Mouse (Mus musculus) embryonic facial prominence, embryonic 11.5 days (tissue): ENCODE measurements at regions not wholly inside any gene's neighbourhood (a gene's known extent, or its start where the extent isn't known, plus 50 kb on each side); places are given as distances from the start of the nearest gene placed in this dataset.
A peak's percentile ranks its signal among the peaks of the same experiment; 100 is the strongest.

Experiments
- ATAC-seq: fragments of 200-750 bp; cut with Nextera tagmentation; replicated peaks from 2 replicates; pipeline ENCODE4 v1.8.0; 2017; ENCODE audit warnings: low read depth; ENCODE audit not compliant: insufficient number of reproducible peaks, low FRiP score, low TSS enrichment
- DNase-seq: peaks from one replicate; pipeline ENCODE4 v3.0.0-alpha.2; 2015; ENCODE audit warnings: low spot score
- H3K27ac ChIP-seq: fragments of 300-500 bp; sonication (generic); replicated peaks from 2 replicates; pipeline ENCODE4 v1.5.1; 2014; ENCODE audit warnings: mild to moderate bottlenecking, low read depth, low read length, control low read depth
- H3K27me3 ChIP-seq: fragments of 300-500 bp; sonication (generic); 2 replicates; pipeline ENCODE4 v1.6.1; 2014; ENCODE audit warnings: mild to moderate bottlenecking, low read length, moderate library complexity, mixed read lengths; ENCODE audit not compliant: control insufficient read depth, insufficient read depth
- H3K36me3 ChIP-seq: fragments of 300-500 bp; sonication (generic); replicated peaks from 2 replicates; pipeline ENCODE4 v1.6.1; 2014; ENCODE audit warnings: low read depth, mild to moderate bottlenecking, low read length, moderate library complexity, mixed read lengths; ENCODE audit not compliant: control insufficient read depth, insufficient read depth
- H3K4me1 ChIP-seq: fragments of 300-500 bp; sonication (generic); 2 replicates; pipeline ENCODE4 v1.6.1; 2014; ENCODE audit warnings: low read length, mixed read lengths; ENCODE audit not compliant: control insufficient read depth, insufficient read depth
- H3K4me2 ChIP-seq: fragments of 300-500 bp; sonication (generic); 2 replicates; pipeline ENCODE4 v1.6.1; 2014; ENCODE audit warnings: low read depth, mild to moderate bottlenecking, control low read depth, low read length, moderate library complexity
- H3K4me3 ChIP-seq: fragments of 300-500 bp; sonication (generic); 2 replicates; pipeline ENCODE4 v1.5.1; 2014; ENCODE audit warnings: low read depth, low read length, control low read depth
- H3K9ac ChIP-seq: fragments of 300-500 bp; sonication (generic); replicated peaks from 2 replicates; pipeline ENCODE4 v1.6.1; 2014; ENCODE audit warnings: mild to moderate bottlenecking, control low read depth, low read length
- H3K9me3 ChIP-seq: fragments of 300-500 bp; sonication (generic); replicated peaks from 2 replicates; pipeline ENCODE4 v1.6.1; 2016; ENCODE audit warnings: mild to moderate bottlenecking, low read length, inconsistent platforms, mixed read lengths; ENCODE audit not compliant: control insufficient read depth
- WGBS: fragments of 180-500 bp; shearing (Covaris S2); extraction: QIAGEN DNeasy Blood & Tissue Kit; methylation state at CpG from one replicate; pipeline ENCODE4 v1.1.7; 2014; 5-methylcytosine and 5-hydroxymethylcytosine counted together

GRCm38 (mm10) chr15:11701246-11701645 is 205.8 kb downstream of the Npr3 start:
- Histone ChIP-seq H3K4me1 (no peaks in the 10 kb centered on the region), H3K9ac (no peak overlapping the region), H3K36me3 (no peaks in the 10 kb centered on the region), H3K4me3 (no peak overlapping the region), H3K9me3 (no peaks in the 10 kb centered on the region), H3K27me3 (no peaks in the 10 kb centered on the region), H3K27ac (no peak overlapping the region), H3K4me2 (no peak overlapping the region)
- no peak for DNase-seq
- 87% methylated on average over 6 of the region's 6 CpGs for WGBS
- no peak for ATAC-seq

DNA sequence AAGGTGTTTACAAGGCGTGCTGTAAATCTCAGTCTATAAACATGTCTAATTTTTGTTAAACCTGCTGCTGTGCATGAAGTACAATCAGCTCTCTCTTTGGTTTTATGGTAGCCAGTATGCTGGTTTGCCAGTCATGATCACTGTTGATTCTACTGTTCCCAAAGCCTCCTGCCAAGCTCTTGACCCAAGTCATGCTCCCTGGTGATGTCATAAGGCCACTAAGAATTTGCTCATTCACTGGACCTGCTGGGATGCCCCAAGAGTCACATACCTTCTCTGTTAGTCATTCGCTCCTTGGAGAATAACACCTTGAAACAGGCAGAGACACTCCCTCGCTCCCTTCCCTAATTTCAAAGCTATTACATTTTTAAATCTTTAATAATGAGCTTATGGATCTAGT is 207.2 kb downstream of the Npr3 start:
- 84% methylated on average over 3 of the region's 3 CpGs for WGBS
- Histone ChIP-seq H3K27ac (no peak overlapping the region), H3K36me3 (no peaks in the 10 kb centered on the region), H3K9ac (no peak overlapping the region), H3K27me3 (no peaks in the 10 kb centered on the region), H3K4me3 (no peak overlapping the region), H3K4me1 (no peaks in the 10 kb centered on the region), H3K9me3 (no peaks in the 10 kb centered on the region), H3K4me2 (no peak overlapping the region)
- ATAC-seq (no peak), DNase-seq (no peak)

DNA sequence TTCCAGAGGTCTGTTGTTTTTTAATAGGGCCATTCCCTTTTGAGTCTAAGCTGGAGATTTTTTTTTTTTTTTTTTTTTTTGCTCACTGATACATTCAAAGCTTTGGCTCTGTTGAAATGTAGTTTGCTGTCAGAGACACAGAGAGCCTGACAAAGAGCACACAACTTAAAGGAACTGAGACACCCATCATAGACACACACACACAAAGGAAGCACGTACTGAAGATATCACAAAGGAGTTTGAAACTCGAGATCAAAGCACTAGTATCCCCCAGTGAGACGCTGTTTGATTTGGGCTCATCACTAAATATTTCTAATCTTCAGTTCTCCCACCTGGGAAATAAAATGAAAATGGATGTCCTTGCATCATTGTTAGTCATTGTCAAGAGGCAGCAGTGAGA is 210.0 kb downstream of the Npr3 start:
- 60% methylated on average over 3 of the region's 3 CpGs for WGBS
- Histone ChIP-seq H3K4me1 (no peaks in the 10 kb centered on the region), H3K4me3 (no peak overlapping the region), H3K27ac (no peak overlapping the region), H3K4me2 (no peak overlapping the region), H3K9me3 (no peaks in the 10 kb centered on the region), H3K27me3 (no peaks in the 10 kb centered on the region), H3K9ac (no peak overlapping the region), H3K36me3 (no peaks in the 10 kb centered on the region)
- no peak for DNase-seq
- no peak for ATAC-seq

DNA sequence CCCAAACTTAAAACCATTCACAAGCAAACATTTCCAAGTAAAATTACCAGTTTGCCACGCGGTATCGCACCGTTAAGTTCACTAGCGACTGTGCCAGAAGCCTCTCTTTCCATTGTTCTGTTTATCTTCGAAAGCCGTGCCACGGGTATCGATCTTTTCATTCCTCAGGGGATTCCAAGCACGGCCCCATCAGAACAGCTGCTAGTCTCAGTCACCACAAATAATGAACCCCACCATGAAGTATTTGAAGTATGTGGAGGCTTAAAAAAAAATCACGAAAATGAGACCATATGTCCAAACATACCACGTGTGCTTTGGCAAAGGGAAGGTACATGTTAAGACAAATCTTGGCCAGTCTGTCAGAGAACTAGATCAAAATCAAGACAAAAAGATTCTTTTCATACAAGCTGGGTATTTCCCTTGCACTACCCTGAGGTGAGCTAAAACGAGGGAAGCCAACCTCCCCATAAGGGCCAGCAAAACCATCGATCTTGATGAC is 213.3 kb downstream of the Npr3 start:
- Histone ChIP-seq H3K27me3 (no peaks in the 10 kb centered on the region), H3K4me1 (no peaks in the 10 kb centered on the region), H3K4me2 (no peak overlapping the region), H3K27ac (no peak overlapping the region), H3K9ac (no peak overlapping the region), H3K36me3 (no peaks in the 10 kb centered on the region), H3K9me3 (no peaks in the 10 kb centered on the region), H3K4me3 (no peak overlapping the region)
- DNase-seq (peak; percentile 32), ATAC-seq (no peak)
- WGBS = 59% methylated on average over 14 of the region's 14 CpGs

DNA sequence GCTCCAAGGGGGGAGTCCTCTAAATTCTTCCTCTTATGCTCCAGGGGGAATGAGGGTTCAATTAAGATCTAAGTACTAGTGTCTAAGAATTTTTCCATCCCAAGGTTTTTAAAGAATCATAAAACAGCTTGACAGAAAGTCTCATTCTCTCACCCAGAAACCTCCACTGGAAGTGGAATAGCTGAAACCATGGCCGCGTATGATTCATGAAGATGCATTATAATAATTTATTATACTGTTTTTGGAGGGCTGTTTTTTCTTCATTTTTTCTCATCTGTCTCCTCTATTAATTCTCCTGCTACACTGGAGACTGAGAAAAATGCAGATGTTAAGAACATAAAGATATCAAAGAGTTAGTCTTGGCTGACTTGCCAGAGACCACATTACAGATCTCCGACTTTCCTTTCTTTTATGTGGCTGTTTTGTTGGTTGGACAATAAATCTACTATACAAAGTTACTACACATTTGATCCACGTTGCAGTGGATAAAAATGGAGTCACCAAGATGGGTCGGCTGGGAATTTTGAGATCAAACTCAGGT is 242.2 kb downstream of the Npr3 start:
- Histone ChIP-seq H3K4me1 (no peaks in the 10 kb centered on the region), H3K4me3 (no peak overlapping the region), H3K36me3 (no peaks in the 10 kb centered on the region), H3K4me2 (no peak overlapping the region), H3K9me3 (no peaks in the 10 kb centered on the region), H3K9ac (no peak overlapping the region), H3K27me3 (no peaks in the 10 kb centered on the region), H3K27ac (no peak overlapping the region)
- 89% methylated on average over 5 of the region's 5 CpGs for WGBS
- DNase-seq (no peak), ATAC-seq (no peak)

GRCm38 (mm10) chr15:11655168-11655567 is 251.9 kb downstream of the Npr3 start:
- 90% methylated on average over 3 of the region's 3 CpGs for WGBS
- DNase-seq (no peak), ATAC-seq (no peak)
- Histone ChIP-seq H3K27me3 (no peaks in the 10 kb centered on the region), H3K27ac (no peak overlapping the region), H3K4me2 (no peak overlapping the region), H3K36me3 (no peaks in the 10 kb centered on the region), H3K9me3 (no peaks in the 10 kb centered on the region), H3K9ac (no peak overlapping the region), H3K4me1 (no peaks in the 10 kb centered on the region), H3K4me3 (no peak overlapping the region)

DNA sequence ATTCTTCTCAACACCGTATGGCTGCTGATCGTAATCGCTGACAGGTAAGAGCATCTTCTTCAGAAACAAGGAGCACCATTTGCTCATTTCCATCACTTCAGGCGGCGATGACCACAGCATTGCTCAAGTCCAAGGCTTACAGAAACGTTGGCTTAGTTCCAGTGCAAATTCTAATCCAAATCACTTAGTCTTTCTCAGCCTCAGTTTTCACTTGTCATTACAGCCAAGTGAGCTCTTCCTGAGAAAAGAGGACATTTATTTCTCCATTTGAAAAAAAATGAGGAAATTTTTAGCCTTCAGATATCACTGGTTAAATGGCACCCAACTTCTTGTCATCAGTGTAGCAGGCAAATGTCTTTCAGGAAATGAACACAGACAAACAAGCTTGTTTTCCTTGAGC is 246.8 kb upstream of the Tars start:
- 90% methylated on average over 6 of the region's 6 CpGs for WGBS
- no peaks in the 10 kb centered on the region for H3K9me3 ChIP-seq
- DNase-seq (no peak), ATAC-seq (no peak)
- H3K4me2 ChIP-seq = no peak overlapping the region
- H3K4me1 ChIP-seq = no peaks in the 10 kb centered on the region
- no peak overlapping the region for H3K9ac ChIP-seq
- H3K27me3 ChIP-seq = no peaks in the 10 kb centered on the region
- no peak overlapping the region for H3K27ac ChIP-seq
- H3K4me3 ChIP-seq = no peak overlapping the region
- H3K36me3 ChIP-seq = no peaks in the 10 kb centered on the region

GRCm38 (mm10) chr15:11644779-11645178 is 245.3 kb upstream of the Tars start:
- Histone ChIP-seq H3K9me3 (no peaks in the 10 kb centered on the region), H3K36me3 (no peaks in the 10 kb centered on the region), H3K27me3 (no peaks in the 10 kb centered on the region), H3K27ac (no peak overlapping the region), H3K9ac (no peak overlapping the region), H3K4me2 (no peak overlapping the region), H3K4me1 (no peaks in the 10 kb centered on the region), H3K4me3 (no peak overlapping the region)
- ATAC-seq (no peak), DNase-seq (no peak)
- WGBS = 71% methylated on average over 7 of the region's 7 CpGs
